Mouse (Mus musculus): Measurements from ENCODE around the gene Snx27. TPM values are rescaled to one million over a fixed set of nuclear protein-coding genes. Genes with fewer than 3 reads are reported as not detected.
A peak's percentile ranks its signal among the peaks of the same experiment; 100 is the strongest.

Gene Snx27
- 14.3 and 16.4 TPM in 2 replicates for polyA plus RNA-seq (2012; rRNA removed)

DNA sequence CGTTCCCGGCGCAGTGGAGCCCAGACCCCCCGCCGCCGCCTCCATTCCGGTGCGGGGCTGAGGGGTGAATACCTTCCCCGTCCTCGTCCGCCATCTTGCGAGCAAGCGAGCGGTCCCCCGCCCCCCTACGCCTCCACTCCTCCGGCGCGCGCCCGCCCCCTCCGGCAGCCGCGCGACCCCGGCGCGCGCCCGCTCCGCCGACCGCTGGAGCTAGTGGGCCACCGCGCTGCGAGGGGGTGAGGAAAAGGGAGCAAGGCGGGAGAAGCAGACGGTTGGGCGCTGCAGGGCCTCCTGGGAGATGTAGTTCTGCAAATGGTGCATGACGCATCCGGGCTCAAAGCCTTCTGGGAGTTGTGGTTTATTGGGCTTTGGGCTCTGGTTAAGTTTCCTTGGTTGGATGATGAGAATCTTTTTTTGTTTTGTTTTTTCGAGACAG, at the start of gene Snx27:
Gene Snx27, minus strand, starts transcription at position 261 of the 436 bp plus-strand sequence.
- TF ChIP-seq POLR2A (IDR thresholded peaks at IDR 0.05; ENCODE audit: low read depth, low read length) (peak; percentile 4), CTCF (conservative IDR thresholded peaks at IDR 0.05; ENCODE audit: insufficient read depth, insufficient read length, low read depth, low read length) (no peak)
- WGBS: under 1% methylated on average over 39 of the region's 42 CpGs

DNA sequence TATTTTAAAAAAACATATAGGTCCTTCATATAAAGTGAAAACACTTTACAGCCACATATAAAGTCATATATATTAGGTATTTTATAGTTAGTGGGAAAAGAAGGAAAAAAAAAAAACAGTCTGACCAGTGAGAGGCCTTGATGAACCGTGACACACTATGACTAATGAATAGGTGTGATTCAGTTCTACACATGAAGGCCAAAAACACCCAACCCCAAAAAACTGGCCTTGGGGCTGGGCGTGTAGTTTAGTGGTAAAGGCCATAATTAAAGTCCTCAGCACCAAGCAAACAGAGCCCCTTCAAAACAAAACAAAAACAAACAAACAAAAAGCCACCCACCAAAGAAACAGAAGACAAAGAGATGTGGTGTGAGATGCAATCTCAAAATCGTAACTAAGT, 47.4 kb upstream of the Snx27 start:
- WGBS: 70% methylated on average over 3 of the region's 3 CpGs
- Histone ChIP-seq H3K36me3 (ENCODE audit: control insufficient read depth, insufficient read depth, low read length) (peaks cover 1% of the 10 kb centered on the region), H3K27ac (ENCODE audit: insufficient read depth, low read depth, low read length) (no peak overlapping the region), H3K27me3 (replicated peaks; ENCODE audit: control insufficient read depth, insufficient read depth, low read length) (no peaks in the 10 kb centered on the region), H3K4me3 (ENCODE audit: insufficient read depth, low read depth, low read length) (no peak overlapping the region), H3K4me1 (ENCODE audit: control insufficient read depth, insufficient read depth, low read length) (no peaks in the 10 kb centered on the region)
- no peak for TF ChIP-seq POLR2A (IDR thresholded peaks at IDR 0.05; ENCODE audit: low read depth, low read length)
- no peak for TF ChIP-seq CTCF (conservative IDR thresholded peaks at IDR 0.05; ENCODE audit: insufficient read depth, insufficient read length, low read depth, low read length)
- DNase-seq: no peak

More for the DNA sequence above, at the start of gene Snx27:
- Histone ChIP-seq H3K4me1 (ENCODE audit: control insufficient read depth, insufficient read depth, low read length) (peaks cover 15% of the 10 kb centered on the region), H3K27me3 (replicated peaks; ENCODE audit: control insufficient read depth, insufficient read depth, low read length) (no peaks in the 10 kb centered on the region), H3K4me3 (ENCODE audit: insufficient read depth, low read depth, low read length) (peak within 1 kb of the TSS; percentile 81), H3K36me3 (ENCODE audit: control insufficient read depth, insufficient read depth, low read length) (no peaks in the 10 kb centered on the region), H3K27ac (ENCODE audit: insufficient read depth, low read depth, low read length) (peak within 1 kb of the TSS; percentile 67)
- peak; percentile 94 for DNase-seq

DNA sequence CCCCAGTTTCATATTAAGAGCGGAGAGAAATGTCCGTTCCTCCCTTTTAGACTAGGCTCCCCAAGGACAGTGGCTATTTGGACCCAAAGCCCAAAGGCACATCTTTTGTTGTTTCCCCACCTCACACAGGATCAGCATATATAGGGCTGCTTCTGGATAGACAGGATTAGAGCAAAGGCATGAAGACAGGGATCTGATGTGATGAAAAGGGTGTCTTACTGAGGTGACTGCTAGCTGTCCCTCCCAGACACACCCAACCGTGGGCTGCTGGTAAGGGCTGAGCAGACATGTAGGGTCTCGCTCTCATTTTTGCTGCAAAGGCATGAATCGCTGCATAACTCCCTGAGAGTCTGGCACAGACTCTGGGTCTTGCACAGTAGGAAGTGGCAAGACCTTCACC, 46.2 kb upstream of the Snx27 start:
- Histone ChIP-seq H3K27ac (ENCODE audit: insufficient read depth, low read depth, low read length) (no peak overlapping the region), H3K27me3 (replicated peaks; ENCODE audit: control insufficient read depth, insufficient read depth, low read length) (no peaks in the 10 kb centered on the region), H3K36me3 (ENCODE audit: control insufficient read depth, insufficient read depth, low read length) (peaks cover under 1% of the 10 kb centered on the region), H3K4me1 (ENCODE audit: control insufficient read depth, insufficient read depth, low read length) (no peaks in the 10 kb centered on the region), H3K4me3 (ENCODE audit: insufficient read depth, low read depth, low read length) (no peak overlapping the region)
- DNase-seq: no peak
- TF ChIP-seq POLR2A (IDR thresholded peaks at IDR 0.05; ENCODE audit: low read depth, low read length): no peak
- TF ChIP-seq CTCF (conservative IDR thresholded peaks at IDR 0.05; ENCODE audit: insufficient read depth, insufficient read length, low read depth, low read length): no peak
- 88% methylated on average over 5 of the region's 5 CpGs for WGBS

DNA sequence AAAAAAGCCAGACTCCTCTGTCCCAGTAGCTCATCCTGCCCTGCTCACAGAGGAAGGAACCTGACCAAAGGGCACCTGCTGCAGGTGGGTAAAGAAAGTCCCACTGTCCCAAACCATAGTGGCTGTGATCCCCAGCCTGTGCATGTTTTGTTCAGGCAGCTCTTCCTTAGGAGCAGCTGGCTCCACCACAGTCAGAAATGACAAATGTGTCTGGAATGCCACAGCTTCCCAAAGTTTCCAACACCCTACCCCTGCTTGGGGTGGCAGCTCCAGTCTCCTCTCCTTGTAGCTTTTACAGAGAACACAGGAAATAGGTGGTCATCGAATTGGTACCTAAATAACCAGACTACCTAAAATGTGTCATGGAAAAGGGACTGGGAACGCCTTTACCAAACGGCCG, 41.8 kb upstream of the Snx27 start:
- Histone ChIP-seq H3K36me3 (ENCODE audit: control insufficient read depth, insufficient read depth, low read length) (peaks cover 1% of the 10 kb centered on the region; the same call in 1 of the 2 replicates), H3K27me3 (replicated peaks; ENCODE audit: control insufficient read depth, insufficient read depth, low read length) (no peaks in the 10 kb centered on the region), H3K27ac (ENCODE audit: insufficient read depth, low read depth, low read length) (no peak overlapping the region), H3K4me1 (ENCODE audit: control insufficient read depth, insufficient read depth, low read length) (no peaks in the 10 kb centered on the region), H3K4me3 (ENCODE audit: insufficient read depth, low read depth, low read length) (no peak overlapping the region)
- DNase-seq: no peak
- 89% methylated on average over 4 of the region's 4 CpGs for WGBS
- TF ChIP-seq CTCF (conservative IDR thresholded peaks at IDR 0.05; ENCODE audit: insufficient read depth, insufficient read length, low read depth, low read length) (no peak), POLR2A (IDR thresholded peaks at IDR 0.05; ENCODE audit: low read depth, low read length) (no peak)

DNA sequence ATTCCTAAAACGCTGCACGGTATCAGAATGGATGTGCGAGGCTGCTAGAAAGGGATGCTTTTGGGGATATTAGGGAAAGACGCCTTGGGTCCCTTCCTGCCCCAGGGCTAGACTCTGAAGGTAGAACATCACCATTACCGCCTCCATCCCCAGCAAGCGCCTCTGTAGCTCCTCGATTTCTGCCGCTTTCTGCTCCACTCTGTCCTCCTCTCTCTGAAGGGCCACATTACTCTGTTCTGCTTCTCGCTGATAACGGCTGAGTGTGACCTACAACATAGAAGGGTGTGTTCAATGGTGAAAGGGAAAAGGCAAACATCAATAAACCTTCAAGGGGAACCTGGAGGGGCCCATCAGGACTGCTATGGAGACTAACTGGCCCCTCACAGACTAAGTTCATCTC, 40.0 kb upstream of the Snx27 start:
- Histone ChIP-seq H3K27ac (ENCODE audit: insufficient read depth, low read depth, low read length) (no peak overlapping the region), H3K36me3 (ENCODE audit: control insufficient read depth, insufficient read depth, low read length) (peaks cover 1% of the 10 kb centered on the region; the same call in 1 of the 2 replicates), H3K4me1 (ENCODE audit: control insufficient read depth, insufficient read depth, low read length) (no peaks in the 10 kb centered on the region), H3K4me3 (ENCODE audit: insufficient read depth, low read depth, low read length) (no peak overlapping the region), H3K27me3 (replicated peaks; ENCODE audit: control insufficient read depth, insufficient read depth, low read length) (no peaks in the 10 kb centered on the region)
- DNase-seq: no peak
- TF ChIP-seq CTCF (conservative IDR thresholded peaks at IDR 0.05; ENCODE audit: insufficient read depth, insufficient read length, low read depth, low read length) (no peak), POLR2A (IDR thresholded peaks at IDR 0.05; ENCODE audit: low read depth, low read length) (no peak)
- WGBS: 95% methylated on average over 10 of the region's 10 CpGs

DNA sequence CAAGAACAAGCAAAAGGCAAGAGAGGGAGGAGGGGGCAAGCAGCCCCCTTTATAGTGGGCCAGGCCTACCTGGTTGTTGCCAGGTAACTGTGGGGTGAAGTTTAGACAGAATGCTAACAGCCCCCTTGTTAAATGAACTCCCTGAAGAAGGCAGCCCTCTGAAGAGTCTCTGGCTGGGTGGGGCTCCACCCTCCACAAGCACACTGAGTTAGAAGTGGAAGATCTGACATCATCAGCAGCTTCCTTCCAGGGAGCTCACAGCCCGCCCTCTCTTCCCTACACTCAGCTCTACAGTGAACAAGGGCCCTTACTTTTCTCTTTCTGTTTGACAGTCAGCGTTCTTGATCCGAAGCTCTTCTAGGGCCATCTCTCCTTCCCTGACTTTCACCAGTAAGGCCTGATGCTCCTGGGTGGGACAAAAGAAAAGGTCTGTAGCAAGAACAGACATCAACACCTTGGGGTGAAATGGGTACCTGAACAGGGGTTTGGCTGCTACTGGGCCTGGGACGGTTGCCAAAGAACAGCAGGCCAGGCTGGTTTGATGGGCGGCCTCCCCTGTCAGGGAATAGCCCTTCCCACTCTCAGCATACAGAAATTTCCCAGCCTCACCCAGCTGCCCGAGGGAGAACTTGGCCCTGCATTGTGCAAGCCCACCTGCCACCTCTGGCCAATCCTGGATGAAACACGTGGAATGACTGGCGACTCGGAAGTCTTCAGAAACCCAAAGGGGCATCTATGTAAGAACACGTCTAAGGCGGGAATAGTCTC, 39.4 kb upstream of the Snx27 start:
- WGBS: 82% methylated on average over 11 of the region's 11 CpGs
- TF ChIP-seq POLR2A (IDR thresholded peaks at IDR 0.05; ENCODE audit: low read depth, low read length) (no peak), CTCF (conservative IDR thresholded peaks at IDR 0.05; ENCODE audit: insufficient read depth, insufficient read length, low read depth, low read length) (no peak)

DNA sequence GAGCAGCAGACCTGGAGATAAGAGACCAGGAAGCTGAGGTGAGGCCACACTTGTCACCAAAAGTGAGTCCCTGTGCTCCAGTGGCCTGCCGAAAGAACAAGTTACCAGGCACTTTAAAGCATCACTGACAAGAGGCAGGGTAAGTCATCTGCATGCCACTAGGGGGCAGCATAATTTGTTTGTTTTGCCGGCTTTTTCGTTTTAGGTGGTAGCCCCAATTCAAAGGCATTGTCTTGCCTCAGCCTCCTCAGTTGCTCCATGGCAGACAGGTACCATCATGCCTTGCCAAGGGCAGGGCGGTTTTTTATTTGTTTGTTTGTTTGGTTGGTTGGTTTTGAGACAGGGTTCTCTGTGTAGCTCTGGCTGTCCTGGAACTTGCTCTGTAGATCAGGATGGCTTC, 34.2 kb upstream of the Snx27 start:
- DNase-seq: peak; percentile 51
- WGBS: 53% methylated on average over 4 of the region's 4 CpGs

More for the DNA sequence above, 39.4 kb upstream of the Snx27 start:
- Histone ChIP-seq H3K4me3 (ENCODE audit: insufficient read depth, low read depth, low read length) (no peak overlapping the region), H3K4me1 (ENCODE audit: control insufficient read depth, insufficient read depth, low read length) (no peaks in the 10 kb centered on the region), H3K27ac (ENCODE audit: insufficient read depth, low read depth, low read length) (no peak overlapping the region), H3K36me3 (ENCODE audit: control insufficient read depth, insufficient read depth, low read length) (peaks cover 1% of the 10 kb centered on the region; the same call in 1 of the 2 replicates), H3K27me3 (replicated peaks; ENCODE audit: control insufficient read depth, insufficient read depth, low read length) (no peaks in the 10 kb centered on the region)
- no peak for DNase-seq

More for the DNA sequence above, 34.2 kb upstream of the Snx27 start:
- Histone ChIP-seq H3K27ac (ENCODE audit: insufficient read depth, low read depth, low read length) (no peak overlapping the region), H3K27me3 (replicated peaks; ENCODE audit: control insufficient read depth, insufficient read depth, low read length) (no peaks in the 10 kb centered on the region), H3K36me3 (ENCODE audit: control insufficient read depth, insufficient read depth, low read length) (peaks cover 1% of the 10 kb centered on the region; the same call in 1 of the 2 replicates), H3K4me3 (ENCODE audit: insufficient read depth, low read depth, low read length) (no peak overlapping the region), H3K4me1 (ENCODE audit: control insufficient read depth, insufficient read depth, low read length) (no peaks in the 10 kb centered on the region)
- TF ChIP-seq CTCF (conservative IDR thresholded peaks at IDR 0.05; ENCODE audit: insufficient read depth, insufficient read length, low read depth, low read length) (peak; percentile 56), POLR2A (IDR thresholded peaks at IDR 0.05; ENCODE audit: low read depth, low read length) (no peak)
